Comparison of ENCODE assay signal across 29 mouse cellular contexts in genomic region chr10:78583347-78583746, GRCm38 (mm10). TPM values are rescaled to one million over a fixed set of nuclear protein-coding genes. Genes with fewer than 3 reads are reported as not detected.
"Had no signal": no experiment of that assay in that cellular context is flagged by ENCODE, and none has a peak within 500 bp of the region (broad histone marks: within the 10 kb centered on the region; RNA-seq: fewer than 3 reads in every experiment).

No protein-coding gene starts in this region.

- H3K4me1 ChIP-seq: limb, embryonic 15.5 days; midbrain, embryonic 12.5 days; midbrain, embryonic 15.5 days; neural tube, embryonic 13.5 days had no signal

- ATAC-seq: liver, postnatal 0 days; lung, postnatal 0 days; midbrain, embryonic 15.5 days had no signal

- H3K9me3 ChIP-seq: limb, embryonic 15.5 days; midbrain, embryonic 12.5 days; midbrain, embryonic 15.5 days; neural tube, embryonic 13.5 days had no signal

- H3K27ac ChIP-seq: kidney, postnatal 0 days; layer of hippocampus, adult 2 months; limb, embryonic 15.5 days; liver, embryonic 14.5 days; macrophage; midbrain, embryonic 12.5 days; midbrain, embryonic 15.5 days; neural tube, embryonic 13.5 days had no signal

- H3K4me2 ChIP-seq: limb, embryonic 15.5 days; liver, embryonic 11.5 days; lung, embryonic 14.5 days; midbrain, embryonic 12.5 days; midbrain, embryonic 15.5 days; neural tube, embryonic 13.5 days had no signal

- DNase-seq: kidney, postnatal 25 days; layer of hippocampus, adult 9-11 months; liver, postnatal 0 days; lung, embryonic 14.5 days; retina, postnatal 1 day; right cerebral cortex, postnatal 25 days; spleen, adult 18-20 months; thymus, adult 2 months; thymus, postnatal 25 days had no signal

- H3K4me3 ChIP-seq: layer of hippocampus, adult 2 months; limb, embryonic 15.5 days; midbrain, embryonic 12.5 days; midbrain, embryonic 15.5 days; neural tube, embryonic 13.5 days had no signal

- H3K27me3 ChIP-seq: limb, embryonic 15.5 days; midbrain, embryonic 12.5 days; midbrain, embryonic 15.5 days; neural tube, embryonic 13.5 days had no signal

- H3K9ac ChIP-seq: limb, embryonic 15.5 days; liver, embryonic 14.5 days; liver, postnatal 0 days; lung, embryonic 14.5 days; midbrain, embryonic 12.5 days; midbrain, embryonic 15.5 days; neural tube, embryonic 13.5 days had no signal

RNA-seq across cellular contexts. Expression of gene Olfr1357, which starts 34.5 kb away (rescaled TPM):
- total RNA-seq: layer of hippocampus, adult 2 months; layer of hippocampus, postnatal 25 days; left cerebral cortex, adult 18-20 months; left cerebral cortex, postnatal 25 days; megakaryocyte, adult 5-6 weeks; neutrophil, adult 5-6 weeks had no signal
- polyA plus RNA-seq: kidney, embryonic 14.5 days; kidney, postnatal 0 days; large intestine, adult 2 months; limb, embryonic 11.5 days; limb, embryonic 15.5 days; liver, embryonic 11.5 days; liver, embryonic 14.5 days; liver, postnatal 0 days; lung, embryonic 14.5 days; lung, postnatal 0 days; macrophage; midbrain, embryonic 12.5 days; midbrain, embryonic 15.5 days; neural tube, embryonic 13.5 days; stomach, embryonic 16.5 days; thymus, adult 2 months; urinary bladder, adult 2 months had no signal
